Mouse (Mus musculus) erythroid progenitor cell, adult 5-6 weeks (primary cell): Measurements from ENCODE around the gene Rimbp3. TPM values are rescaled to one million over a fixed set of nuclear protein-coding genes. Genes with fewer than 3 reads are reported as not detected.
A peak's percentile ranks its signal among the peaks of the same experiment; 100 is the strongest.
"Not testable (repeated sequence)": the region's sequence is repeated elsewhere in the genome, so short reads cannot be mapped to it uniquely, and the experiment has no call there.

Experiments
- ATAC-seq: replicated peaks from 2 replicates; pipeline ENCODE4 v1.8.0; 2016; ENCODE audit warnings: moderate number of reproducible peaks, mild to moderate bottlenecking, moderate TSS enrichment, inconsistent platforms; ENCODE audit not compliant: poor library complexity, low FRiP score, severe bottlenecking
- total RNA-seq, 2 experiments: library from RNA; stranded (forward) in 1 of 2; stranded (reverse) in 1 of 2; fragments of 150-400 nt in 1 of 2; fragments of 186-747, 209-891 nt in 1 of 2; gene quantifications; 2 replicates each; pipeline versions ENCODE4 v1.2.3 to v1.2.4; 2015 to 2017; ENCODE audit warnings: low replicate concordance in 2 of 2

Gene Rimbp3
- total RNA-seq, 2 experiments from 2014 or later = 0.38 TPM; not detected in 1

- ATAC-seq = peak; percentile 61; the same call in 1 of the 2 replicates
Observed at GRCm38 (mm10) chr16:17209981-17210838, 1.8 kb downstream of the Rimbp3 start.

- no peak for ATAC-seq
Observed at GRCm38 (mm10) chr16:17216934-17217633, 8.7 kb downstream of the Rimbp3 start.

DNA sequence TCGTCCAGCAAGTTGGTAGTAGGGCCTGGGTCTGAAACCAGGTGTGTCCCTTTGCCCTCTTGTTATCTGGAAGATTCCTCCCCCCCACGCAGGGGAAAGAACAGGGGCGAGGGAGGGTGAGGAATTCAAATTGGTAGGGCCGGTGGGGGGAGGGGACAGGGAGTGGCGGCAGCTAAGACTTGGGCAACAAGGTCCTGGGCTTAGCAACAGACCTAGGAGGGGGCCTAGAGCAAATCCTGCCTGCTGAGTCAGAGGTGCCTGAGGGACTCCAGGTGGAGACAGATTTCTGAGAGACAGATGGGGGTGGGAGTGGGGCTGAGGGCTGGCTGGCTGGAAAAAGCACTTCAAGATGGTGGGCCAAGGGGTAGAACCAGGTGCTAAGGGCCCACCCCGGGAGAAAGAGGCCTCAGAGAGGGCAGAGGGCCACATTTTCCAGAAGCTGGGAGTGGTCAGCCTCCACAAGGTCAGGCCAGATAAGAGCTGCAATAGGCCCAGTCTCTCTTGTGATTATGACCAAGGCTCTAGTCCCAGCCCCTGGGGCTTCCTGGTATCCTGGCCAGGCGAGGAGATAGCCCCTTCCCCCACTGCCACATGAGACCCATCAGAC lies 11.8 kb downstream of the Rimbp3 start:
- ATAC-seq = no peak

- ATAC-seq = peak; percentile 100
Observed at GRCm38 (mm10) chr16:17222197-17222596, 13.8 kb downstream of the Rimbp3 start.

GRCm38 (mm10) chr16:17225584-17225983 lies 17.2 kb downstream of the Rimbp3 start:
- no peak for ATAC-seq

DNA sequence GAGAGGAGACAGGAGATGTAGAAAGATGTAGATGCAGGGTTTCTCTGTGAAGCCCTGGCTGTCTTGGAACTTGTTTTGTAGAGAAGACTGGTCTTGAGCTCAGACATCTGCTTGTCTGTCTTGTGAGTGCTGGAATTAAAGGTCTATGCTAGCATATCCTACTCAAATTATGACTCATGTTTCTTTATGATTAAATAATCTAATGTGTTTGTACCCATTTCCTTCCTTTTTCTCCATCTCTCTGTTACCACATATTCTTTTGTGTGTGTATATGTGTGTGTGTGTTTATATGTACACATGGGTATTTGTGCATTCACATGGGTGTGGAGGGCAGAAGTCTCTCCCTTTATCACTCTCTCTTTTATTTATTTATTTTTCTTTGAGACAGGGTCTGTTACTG lies 18.1 kb downstream of the Rimbp3 start:
- ATAC-seq = no peak

DNA sequence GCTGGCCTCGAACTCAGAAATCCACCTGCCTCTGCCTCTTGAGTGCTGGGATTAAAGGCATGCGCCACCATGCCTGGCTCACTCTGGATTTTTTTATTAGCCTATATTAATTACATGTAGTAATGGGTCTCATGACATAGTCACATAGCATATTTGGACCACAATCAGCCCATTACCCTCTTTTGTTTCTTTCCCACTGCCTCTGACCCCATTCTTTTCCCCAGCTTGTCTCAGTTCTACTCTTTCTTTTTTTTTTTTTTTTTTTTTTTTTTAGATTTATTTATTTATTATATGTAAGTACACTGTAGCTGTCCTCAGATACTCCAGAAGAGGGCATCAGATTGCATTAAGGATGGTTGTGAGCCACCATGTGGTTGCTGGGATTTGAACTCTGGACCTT lies 23.1 kb downstream of the Rimbp3 start:
- not testable (repeated sequence) for ATAC-seq

- ATAC-seq = peak; percentile 49
Observed at GRCm38 (mm10) chr16:17232794-17233701, 24.6 kb downstream of the Rimbp3 start, which contains the start of gene Hic2. TSS of gene Hic2 (plus strand) at chr16:17233572.

- no peak for ATAC-seq
Observed at GRCm38 (mm10) chr16:17233702-17234498, 25.5 kb downstream of the Rimbp3 start.

- ATAC-seq = no peak
Observed at GRCm38 (mm10) chr16:17234499-17234895, 26.1 kb downstream of the Rimbp3 start.

GRCm38 (mm10) chr16:17234916-17235665 lies 26.7 kb downstream of the Rimbp3 start:
- ATAC-seq = no peak

GRCm38 (mm10) chr16:17237634-17238033 lies 29.2 kb downstream of the Rimbp3 start:
- ATAC-seq = no peak

DNA sequence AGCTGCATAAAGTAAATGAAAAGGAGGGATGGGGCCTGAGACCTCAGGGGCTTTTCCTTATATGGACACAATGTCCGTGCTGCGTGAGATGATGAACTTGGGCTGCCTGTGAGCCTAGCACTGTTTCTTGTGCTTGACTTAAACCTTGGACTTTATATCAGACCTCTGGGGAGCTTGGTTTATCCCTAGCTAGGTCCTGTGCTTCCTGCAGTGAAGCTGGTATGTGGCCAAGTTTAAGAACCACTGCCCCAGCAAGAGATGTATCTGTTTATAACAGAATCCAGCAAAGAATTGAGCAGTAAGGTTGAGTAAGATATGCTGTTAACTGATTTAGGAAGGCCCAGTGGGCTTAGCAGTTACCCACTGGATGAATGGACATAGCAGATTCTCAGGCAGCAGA lies 31.0 kb downstream of the Rimbp3 start:
- no peak for ATAC-seq

- no peak for ATAC-seq
Observed at GRCm38 (mm10) chr16:17243731-17244130, 35.3 kb downstream of the Rimbp3 start.

- no peak for ATAC-seq
Observed at GRCm38 (mm10) chr16:17244996-17245395, 36.6 kb downstream of the Rimbp3 start.

GRCm38 (mm10) chr16:17247727-17248126 lies 39.3 kb downstream of the Rimbp3 start:
- ATAC-seq = no peak

DNA sequence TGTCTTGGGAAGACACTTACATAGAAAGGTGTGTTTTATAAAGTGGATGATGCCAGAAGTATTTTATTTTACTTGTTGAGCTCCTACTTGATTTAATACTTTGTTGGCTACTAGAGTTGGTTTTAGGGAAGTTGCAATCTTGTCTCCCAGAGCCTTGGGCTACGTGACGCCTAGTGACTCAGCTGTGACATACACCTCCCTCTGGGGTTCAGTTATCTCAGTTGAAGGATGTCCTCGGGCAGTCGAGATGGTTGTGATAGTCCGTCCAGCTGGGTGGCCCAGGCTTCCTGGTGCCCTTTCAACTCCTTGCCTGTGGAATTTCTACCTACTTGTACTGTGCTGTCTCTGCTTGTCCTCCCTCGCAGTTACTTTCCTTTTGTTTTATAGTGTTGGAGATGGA lies 40.7 kb downstream of the Rimbp3 start:
- no peak for ATAC-seq

DNA sequence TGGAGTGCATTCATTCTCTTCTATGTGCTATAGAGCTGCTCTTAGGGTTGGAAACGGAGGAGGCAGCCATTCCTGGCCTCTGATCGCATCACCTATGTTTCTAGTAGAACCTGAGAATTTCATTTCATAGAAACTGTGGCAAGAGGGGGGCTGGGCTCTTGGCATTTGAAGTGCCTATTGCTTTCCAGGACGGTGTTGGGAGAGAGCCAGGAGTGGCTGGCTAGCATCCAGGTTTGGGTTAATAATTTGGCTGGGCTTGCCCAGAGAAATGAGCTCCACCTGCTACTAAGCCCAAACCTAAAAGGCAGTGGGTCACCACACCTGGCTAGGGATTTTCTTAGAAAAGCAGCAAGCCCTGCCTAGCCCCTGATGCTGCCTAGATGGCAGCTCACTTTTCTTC lies 43.1 kb downstream of the Rimbp3 start:
- no peak for ATAC-seq
